Mouse (Mus musculus): ENCODE measurements around the gene Ccr1.

GRCm38 (mm10) chr9:123928118-123928758 is 40.3 kb downstream of the Ccr1 start:
- TF ChIP-seq CTCF (IDR thresholded peaks at IDR 0.05; ENCODE audit: low read depth), result no peak
- no peak for TF ChIP-seq EP300 (IDR thresholded peaks at IDR 0.05; ENCODE audit: low read depth)

Measured in liver, embryonic 14.5 days (tissue).